Mouse (Mus musculus): ENCODE results near the gene Prkcb. TPM values are rescaled to one million over a fixed set of nuclear protein-coding genes. Genes with fewer than 3 reads are reported as not detected.

Gene Prkcb
- total RNA-seq, 2 experiments from 2014 or later = 1.2 to 1.4 TPM

DNA sequence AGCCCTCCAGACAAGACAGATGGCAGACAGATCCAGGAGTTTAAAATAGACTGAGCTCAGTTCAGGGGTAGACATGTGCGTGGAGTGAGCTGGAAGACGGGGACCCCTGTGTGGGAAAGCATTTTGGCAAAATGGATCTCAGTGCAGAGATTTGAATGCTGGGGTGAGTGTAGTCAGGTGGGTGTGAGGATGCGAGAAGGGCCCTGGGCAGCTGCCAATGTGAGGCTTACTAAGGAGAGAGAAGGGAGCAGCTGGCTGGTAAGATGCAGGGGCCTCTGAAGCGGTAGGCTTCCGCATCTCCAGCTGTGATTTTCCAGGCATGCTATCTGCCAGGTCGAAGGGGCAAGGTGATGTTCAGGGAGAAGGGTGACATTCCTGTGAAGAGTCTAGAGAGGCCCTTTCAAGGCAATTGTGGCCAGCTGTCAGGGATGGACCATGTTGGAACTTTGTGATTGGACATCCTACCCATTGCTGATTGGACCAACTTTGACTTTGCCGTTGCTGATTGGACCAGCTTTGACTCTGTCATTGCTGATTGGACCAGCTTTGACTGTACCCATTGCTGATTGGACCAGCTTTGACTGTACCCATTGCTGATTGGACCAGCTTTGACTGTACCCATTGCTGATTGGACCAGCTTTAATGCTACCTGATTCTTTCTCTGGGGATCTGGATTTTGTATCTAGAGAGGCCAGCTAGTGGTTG is 78.9 kb downstream of the Prkcb start:
- no peak for DNase-seq

DNA sequence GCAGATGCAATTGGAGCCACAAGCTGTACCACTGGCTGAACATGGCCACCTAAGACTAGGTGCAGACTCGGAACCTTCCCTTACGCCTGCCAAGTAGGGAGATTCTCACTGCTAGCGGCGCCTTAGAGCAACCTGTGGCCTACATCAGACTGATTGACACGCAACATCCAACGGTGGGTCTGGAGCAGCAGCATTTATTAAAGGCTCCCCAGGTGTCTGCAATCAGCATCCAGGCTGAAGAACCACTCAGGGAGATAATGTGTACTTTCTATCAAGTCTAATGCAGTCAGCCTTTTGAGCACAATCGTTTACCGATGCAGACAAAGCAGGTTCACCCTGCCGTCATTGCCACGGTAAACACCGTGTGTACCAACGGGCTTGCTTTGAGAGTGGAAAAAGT is 81.9 kb downstream of the Prkcb start:
- DNase-seq = no peak

DNA sequence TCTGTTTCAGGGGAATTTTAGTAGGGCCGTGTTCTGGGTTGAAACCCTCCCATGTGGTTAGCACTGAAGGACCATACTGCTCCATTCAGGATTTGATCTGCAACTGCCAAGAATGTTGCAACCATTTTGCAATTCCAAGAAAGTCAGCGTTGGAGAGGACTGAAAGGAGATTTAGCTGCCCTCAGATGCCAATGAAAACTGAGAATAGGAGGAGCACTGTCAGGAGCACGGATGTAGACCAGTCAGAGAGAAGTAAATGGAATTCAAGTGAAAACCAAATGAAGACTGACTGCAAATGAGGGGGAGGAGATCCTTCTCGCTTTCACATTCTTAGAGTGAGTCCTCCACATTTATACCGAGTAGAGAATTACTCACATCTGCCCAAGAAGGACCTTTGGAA is 83.4 kb downstream of the Prkcb start:
- DNase-seq = no peak

DNA sequence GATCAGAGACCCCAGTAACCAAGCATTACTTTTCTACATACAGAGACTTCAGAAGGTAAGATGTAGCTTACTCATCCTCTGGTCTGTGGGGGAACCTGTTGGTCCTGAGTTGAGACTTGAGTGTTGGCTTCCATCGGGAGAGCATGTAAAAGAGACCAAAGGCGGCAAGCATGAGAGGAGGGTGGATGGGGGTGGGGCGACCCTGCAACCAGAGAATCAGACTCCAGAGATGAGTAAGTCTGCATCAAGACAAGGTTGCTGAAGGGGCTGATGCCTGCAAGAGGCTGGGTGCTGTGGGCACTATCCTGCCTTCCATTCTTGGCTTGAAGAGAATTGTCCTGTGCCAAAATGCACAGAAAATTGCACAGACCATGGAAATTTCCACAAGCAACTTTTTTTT is 83.8 kb downstream of the Prkcb start:
- DNase-seq = no peak

DNA sequence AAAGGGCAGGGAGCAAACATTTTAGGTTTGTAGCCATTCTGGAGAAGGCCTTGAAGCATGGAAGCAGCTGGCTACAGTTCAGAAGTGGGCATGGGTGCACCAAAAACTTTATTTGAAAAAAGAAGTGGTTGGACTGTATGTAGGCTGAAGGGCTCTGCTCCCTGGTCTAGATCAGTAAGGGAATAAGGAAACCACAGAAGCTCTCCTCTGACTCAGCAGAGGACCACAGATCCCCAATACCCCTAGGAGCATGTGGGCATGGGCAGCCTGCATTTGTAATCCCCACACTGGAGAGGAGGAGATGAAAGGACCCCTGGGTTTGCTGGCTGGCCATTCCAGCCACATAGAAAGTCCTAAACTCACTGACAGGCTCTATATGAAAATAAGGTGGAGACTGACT is 88.3 kb downstream of the Prkcb start:
- no peak for DNase-seq

DNA sequence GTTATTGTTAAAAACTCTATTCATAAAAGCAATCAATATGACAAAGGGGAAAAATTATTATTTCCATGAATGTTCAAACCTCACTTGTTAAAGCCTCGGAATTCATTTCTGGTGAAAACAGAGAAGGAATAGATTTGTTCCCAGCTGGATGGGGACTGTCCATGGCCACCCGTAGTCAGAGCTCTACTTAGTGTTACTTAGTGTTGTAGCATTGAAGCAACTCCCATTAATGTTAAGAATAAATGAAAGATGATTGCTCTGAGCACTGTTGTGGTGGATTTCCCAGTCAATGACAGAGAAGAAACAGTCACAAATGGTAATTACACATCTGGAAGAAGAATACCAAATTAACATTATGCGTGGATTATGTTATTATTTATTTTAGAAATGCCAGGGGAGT is 89.4 kb downstream of the Prkcb start:
- DNase-seq = no peak

DNA sequence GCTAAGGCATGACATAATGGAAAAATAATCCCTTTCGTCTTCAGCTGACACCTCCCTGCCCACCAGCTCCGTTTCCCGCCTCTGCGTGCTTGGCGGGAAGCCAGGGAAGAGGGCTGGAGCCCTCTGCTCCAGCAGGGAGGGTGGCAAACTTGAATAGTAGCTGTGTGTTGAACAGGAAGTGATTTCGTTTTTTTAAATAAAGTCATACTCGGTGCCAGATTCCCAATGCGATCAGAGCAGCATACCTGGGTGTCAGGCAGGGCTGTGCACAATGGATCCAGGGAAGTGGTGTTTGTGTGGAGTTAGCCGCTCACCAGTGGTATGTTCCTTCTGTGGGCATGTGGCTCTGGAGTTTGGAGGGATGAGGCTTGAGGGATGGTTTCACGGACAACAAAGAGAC is 89.9 kb downstream of the Prkcb start:
- DNase-seq = no peak

DNA sequence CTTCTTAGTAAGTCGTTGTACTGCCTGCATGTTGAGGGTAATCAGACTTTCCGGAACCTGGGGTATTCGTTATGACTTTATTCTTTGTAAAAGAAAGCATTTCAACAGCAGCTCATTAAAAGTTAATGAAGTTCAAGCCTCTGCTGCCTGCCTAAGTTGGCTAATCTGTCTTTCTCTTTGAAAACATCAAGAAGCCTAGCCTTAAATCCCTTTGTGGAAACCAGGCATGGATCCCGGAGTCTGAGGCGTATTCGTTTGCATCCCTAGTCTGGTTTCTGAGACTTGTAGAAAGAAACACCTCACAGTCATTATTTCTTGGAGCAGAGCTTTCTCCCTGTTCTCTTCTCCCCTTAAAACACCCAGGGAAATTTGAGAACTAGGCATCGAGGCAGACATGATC is 90.7 kb downstream of the Prkcb start:
- DNase-seq = no peak

DNA sequence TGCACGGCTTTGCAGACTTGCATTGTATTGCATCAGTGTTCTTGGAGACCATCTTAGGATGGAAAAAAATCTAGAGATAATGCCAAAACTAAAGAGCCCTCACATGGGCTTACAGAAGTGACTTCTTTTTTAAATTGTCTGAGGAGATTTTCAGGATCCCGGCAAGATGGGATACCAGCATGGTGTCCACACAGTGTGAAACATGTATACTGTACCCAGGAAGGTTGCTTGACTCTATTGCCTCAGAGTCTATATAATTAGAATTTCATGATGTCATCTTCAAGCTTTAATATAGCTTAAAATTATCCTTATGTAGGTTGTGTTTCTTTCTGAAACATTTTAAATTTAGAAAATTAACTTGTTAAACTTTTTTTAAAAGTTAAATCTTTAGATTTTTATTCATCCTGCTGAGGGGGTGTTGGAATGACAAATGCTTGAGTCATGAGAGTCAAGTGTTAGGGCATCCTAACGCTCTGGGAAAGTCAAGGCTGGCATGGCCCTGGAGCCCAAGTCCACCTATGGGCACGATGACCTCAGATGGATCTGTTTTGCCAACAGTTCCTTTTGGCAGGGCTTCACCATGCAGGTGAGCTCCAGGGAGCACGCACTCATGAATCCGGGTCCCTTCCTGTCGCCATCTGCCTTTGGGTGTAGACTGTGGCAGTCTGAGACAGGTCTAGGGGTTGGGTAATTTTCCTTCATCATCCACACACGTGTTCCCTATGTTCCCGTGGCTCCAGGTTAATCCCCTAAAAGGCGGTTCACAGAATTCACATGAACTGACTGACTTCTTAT is 92.0 kb downstream of the Prkcb start:
- no peak for DNase-seq

DNA sequence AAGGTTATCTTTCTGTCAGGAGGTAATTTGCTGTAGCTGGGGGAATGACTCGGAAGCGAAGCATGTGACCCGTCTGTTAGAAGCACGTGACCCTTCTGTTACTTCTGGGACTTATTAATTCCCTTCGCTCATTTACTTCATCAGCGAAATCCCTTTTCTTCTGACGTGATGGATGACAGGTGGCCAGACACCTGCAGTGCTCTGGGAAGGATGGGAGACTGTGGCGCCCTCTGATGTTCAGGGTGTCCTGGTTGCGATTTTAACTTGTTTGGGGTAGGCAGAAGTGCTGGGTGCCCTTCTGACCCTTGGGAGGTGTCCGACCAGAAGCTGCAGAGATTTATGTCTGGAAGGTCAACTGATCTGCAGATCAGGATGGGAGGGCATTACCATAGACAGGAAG is 93.0 kb downstream of the Prkcb start:
- DNase-seq = no peak

DNA sequence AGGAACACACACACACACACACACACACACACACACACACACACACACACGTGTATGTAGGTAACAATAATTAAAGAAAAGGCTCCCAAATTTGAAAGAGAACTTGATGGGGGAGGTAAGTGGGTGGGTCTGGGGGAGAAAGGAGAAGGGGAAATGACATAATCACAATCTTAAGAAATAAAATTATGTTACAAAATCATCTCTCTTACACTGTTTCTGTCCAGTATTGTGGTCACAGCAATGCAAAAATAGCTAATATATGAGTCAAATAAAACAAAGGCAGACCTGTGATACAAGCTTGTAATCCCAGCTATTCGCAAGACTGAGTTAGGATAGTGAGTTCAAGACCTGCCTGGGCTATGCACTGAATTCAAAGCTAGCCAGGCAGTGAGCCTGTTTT is 94.7 kb downstream of the Prkcb start:
- no peak for DNase-seq

DNA sequence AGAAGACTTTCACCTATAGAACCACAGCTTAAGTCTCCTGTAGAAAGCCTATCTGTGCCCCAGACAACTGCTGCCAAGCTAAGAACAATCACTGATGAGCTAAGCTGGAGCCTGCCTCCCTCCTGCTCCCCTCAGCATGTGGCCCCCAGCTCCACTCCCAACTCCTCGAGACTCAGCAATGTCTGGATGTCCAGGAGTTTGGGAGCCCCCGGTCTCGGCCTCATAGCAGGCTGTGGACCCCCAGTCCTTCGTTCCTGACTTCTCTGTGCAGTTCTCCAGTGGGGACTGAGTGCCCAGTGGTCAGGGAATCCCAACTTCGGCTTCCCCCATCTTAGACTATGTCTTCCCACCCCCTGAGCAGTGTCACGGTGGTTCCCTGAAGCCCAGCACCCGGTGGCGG is 96.3 kb downstream of the Prkcb start:
- no peak for DNase-seq

DNA sequence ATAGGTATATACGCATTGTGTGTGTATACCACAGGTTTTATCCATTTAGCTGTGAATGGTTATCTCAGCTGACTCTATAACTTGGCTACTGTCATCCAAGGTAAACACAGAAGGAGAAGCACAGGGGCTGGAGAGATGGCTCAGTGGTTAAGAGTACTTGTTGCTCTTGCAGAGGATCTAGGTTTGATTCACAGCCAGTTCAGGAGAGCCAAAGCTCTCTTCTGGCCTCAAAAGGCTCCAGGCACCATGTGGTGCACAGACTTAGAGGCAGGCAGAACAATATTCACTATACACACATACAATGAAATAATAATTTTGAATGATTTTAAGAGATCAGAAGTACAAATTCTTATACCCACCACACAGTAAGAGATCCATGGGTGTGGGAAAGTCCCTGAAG is 98.0 kb downstream of the Prkcb start:
- no peak for DNase-seq

DNA sequence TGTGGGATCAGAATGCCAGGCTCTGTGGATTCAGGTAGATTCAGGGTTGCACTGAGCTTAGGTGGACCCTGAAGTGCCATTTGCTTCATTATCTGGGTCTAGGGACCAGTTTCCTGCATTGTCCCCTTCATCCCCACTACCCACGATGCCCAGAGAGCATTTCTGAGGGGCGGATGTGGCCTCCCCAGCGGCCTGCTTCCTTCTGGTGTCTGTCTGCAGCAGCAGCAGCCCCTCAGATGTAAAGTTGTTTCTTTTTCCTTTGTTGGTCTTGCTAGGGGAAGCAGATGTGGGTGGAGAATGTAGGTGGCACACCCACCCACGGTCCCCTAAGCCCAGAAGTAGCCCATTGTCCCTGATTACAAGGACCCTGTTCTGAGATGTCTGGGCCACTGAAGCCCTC is 99.3 kb downstream of the Prkcb start:
- DNase-seq = no peak

DNA sequence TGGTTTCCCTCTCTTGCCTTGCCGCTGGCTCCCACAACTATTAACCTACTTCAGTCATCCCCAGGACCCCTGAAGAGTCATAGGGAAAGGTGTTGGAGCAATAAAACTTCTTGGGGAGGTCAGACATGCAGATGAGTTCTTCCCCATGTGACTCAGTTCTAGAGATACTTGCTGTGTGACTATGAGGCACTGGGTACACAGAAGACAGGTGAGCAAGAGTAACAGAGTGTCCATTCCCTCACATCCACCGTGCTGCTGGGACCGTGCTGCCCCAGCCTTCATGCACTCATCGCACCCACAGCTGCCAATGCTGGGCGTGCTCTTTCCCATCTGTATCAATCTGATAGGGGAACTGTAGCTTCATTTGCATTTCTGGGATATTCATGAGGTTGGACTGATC is 100.3 kb downstream of the Prkcb start:
- no peak for DNase-seq

DNA sequence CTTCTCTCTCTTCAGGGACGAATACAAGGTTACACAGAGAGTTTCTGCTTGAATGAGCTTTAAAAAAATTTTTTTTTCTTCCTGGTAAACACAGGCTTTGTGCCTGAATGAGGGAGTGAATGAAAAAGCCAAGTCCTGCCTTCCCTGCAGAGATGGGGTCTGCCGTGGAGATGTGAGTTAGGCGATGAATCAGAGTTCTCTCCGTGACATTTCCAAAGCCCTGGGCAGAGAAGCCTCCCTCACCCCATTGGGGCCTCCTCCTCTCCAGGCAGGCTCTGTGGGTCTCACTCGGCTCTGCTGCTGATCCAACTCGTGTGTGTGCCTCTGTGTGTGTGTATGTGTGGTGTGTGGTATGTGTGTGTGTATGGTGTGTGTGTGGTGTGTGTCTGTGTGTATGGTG is 101.1 kb downstream of the Prkcb start:
- DNase-seq = no peak

DNA sequence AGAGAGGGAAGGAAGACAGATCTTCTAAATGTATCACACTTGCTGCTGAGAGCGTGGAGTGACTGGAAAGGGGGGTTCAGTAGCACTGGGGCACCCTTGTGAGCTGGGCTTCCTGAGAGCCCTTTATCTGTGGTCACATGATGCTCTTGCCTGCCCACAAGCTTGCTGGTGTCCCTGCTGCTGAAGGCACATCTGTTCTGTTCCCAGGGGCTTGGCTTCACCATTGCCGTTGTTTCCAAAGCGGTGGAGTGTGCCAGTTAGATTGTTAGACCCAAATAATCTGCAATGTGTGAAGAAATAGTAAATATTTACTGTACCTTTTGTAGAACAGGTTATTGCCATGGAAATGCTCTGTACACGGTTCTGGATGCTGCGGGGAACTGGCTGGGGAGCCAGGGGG is 101.6 kb downstream of the Prkcb start:
- DNase-seq = no peak

DNA sequence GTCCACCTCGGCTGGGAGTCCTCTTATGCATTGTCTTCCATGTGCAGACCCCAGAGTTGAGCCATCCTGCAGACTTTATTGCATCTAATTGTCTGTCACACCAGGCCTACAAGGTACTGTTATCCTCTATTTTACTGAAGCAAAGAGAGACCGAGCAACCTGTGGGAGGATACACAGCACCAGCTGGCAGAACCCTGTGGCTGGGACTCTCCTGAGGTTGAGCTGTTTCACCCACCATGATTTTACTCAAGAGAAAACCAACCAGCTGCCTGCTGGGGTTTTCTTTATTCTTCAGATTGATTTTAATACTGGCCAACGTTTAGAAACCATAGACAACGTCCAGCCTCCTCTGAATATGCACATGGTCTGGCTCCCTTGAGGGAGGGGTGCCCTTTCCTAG is 102.1 kb downstream of the Prkcb start:
- DNase-seq = no peak

DNA sequence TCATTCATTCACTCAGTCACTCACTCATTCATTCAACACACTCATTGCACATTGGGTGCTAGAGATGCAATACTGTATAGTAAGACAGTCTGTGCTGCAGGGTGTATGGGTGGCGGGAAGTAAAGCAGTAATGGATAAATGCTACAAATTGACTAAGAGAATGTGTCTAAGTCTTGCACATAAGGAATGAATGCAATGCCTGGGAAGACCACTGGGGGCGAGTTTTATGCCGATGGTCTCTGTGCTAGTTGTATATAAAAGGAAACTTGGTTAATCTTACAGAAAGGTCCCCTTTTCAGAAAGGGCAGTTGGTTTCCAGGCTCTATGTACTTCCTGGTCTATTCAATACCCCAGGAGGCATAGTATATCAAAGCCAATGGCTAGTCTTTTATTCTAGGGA is 102.8 kb downstream of the Prkcb start:
- DNase-seq = no peak

DNA sequence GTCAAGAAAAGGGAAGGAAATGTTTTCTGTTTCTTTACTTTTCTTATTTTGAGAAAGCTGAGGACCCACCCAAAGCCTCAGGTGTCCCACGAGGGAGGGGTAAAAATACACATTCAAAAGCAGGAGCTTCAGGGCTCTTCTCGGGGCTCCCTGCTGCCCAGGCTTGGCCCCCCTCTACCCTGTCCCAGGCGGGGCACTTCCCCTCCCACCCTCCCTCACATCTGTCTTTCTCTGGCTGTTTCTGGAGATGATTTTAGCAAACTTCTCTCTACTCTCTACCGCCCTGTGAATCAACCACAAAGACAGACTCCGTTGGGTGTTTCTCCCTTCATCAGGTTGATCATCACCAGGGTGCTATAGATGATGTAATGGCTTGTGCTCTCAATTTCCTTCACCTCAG is 105.4 kb downstream of the Prkcb start:
- no peak for DNase-seq

DNA sequence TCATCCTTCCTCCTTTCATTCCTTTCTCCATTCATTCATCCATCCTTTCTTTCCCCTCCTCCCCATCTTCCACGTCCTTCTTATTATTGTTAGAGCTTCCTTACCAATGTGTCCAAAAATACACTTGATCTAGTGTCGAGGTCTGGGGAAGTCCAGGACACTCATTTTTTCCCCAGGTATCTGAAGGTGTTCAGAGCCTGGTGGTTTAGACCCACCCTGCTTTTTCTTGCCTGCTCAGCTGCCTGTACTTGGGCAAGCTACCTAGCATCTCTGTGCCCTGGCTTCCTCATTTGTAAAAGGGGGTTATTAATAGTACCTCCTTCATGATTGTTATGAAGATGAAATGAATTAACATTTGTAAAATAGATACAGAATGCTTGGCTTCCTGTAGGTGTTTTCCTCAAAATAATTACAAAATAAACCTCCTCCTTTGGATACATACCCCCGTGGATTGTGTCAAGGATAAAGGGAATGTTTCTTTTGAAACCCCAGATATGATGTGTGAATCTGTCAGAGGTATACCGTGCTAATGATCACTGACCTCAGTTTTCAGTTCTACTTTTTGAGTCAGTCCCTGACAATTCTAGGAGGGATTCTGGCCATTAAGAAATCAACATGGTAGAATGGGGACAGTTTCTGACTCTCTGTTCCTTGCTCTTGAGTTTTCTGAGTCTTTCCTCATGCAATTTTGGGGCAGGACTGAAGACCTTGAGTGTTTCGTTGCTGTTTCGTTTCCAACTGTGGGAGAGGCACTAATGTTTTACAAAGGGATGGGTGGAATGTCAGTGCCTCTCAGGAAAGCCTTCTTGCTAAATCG is 106.8 kb downstream of the Prkcb start:
- DNase-seq = no peak

DNA sequence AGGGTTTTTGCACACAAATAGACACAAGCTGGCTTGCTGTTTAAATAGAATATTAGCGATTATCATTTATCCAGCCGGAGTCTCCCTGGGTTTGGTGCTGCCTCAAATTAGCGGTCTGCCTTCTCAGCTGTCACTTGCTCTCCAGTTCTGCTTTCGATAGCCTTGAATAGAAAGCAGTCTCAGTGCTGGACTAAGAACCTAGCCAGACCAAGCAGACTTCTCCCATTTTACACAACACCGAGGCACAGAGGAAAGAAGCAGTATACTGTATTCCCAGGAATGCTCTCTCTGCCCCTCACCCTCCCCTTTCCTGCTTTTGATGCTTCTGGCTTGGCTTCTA is 107.4 kb downstream of the Prkcb start:
- DNase-seq = no peak

DNA sequence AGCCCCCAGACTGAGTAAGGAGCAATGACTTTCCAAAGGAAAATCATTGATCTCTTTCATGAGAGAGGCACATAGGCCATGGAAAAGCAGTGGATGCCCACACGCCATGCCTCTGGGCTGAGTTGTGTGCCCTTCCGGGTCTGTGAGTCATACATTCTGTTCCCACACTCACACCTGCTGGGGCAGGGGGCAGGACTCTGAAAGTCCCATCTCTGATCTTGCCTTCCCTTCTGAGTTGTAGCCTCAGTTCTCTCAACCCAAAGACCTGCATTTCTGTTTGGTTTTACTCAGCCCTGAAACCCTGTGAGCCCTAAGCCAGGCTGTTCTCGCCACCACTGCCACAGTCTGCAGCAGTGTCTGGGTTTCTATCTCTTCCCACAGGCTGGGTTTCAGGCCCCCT is 109.1 kb downstream of the Prkcb start:
- DNase-seq = no peak

All from gastrocnemius, postnatal 25 days (tissue).